Mouse (Mus musculus) cerebellum, postnatal 36 days (tissue): Measurements from ENCODE around the gene Tac1.
"Not testable (repeated sequence)": the region's sequence is repeated elsewhere in the genome, so short reads cannot be mapped to it uniquely, and the experiment has no call there.

Source experiments
- DNase-seq, 2 experiments: peaks; one replicate each; pipeline ENCODE4 v3.0.0; 2021 to 2022; ENCODE audit warnings: mixed read lengths in 2 of 2

Gene Tac1

DNA sequence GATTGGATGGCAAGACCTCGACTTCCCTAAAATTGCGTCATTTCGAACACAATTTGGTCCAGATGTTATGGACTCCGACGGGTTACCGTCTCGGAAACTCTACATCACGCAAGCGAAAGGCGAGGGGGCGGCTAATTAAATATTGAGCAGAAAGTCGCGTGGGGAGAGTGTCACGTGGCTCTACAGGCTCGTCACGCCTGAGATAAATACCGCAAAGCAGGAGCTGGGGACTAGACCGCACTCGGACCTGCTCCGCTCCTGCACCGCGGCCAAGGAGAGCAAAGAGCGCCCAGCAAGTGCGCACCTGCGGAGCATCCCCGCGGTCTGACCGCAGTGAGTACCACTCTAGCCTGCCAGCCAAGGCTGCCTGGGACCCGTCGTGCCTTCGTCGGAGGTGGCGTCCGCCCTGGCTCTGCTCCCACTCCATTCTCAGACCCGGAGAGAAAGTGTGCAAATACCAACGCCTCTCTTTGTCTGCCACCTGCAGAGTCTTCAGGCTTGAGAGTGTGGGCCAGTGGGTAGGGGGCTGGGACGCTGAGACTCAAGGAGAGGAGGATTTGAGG lies at the start of gene Tac1:
Gene Tac1, plus strand, starts transcription at position 51 of the 563 bp plus-strand sequence.
- DNase-seq: peak; percentile 4 to 8

DNA sequence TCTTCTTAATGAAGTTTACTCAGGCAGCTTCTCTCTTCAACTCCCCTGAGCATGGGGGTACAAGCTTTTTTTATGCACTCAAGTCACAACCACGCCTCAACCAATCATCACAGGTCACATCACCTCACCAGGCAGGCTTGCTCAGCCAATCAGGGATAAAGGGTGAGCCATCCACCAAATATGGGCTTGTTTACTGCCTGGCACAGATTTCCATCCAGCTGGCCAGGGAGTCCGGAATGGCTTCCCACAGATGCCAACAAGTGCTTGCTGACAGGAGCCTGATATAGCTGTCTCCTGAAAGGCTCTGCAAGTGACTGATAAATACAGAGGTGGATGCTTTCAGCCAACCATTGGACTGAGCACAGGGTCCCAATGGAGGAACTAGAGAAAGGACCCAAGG lies 11.2 kb upstream of the Tac1 start:
- not testable (repeated sequence) for DNase-seq

DNA sequence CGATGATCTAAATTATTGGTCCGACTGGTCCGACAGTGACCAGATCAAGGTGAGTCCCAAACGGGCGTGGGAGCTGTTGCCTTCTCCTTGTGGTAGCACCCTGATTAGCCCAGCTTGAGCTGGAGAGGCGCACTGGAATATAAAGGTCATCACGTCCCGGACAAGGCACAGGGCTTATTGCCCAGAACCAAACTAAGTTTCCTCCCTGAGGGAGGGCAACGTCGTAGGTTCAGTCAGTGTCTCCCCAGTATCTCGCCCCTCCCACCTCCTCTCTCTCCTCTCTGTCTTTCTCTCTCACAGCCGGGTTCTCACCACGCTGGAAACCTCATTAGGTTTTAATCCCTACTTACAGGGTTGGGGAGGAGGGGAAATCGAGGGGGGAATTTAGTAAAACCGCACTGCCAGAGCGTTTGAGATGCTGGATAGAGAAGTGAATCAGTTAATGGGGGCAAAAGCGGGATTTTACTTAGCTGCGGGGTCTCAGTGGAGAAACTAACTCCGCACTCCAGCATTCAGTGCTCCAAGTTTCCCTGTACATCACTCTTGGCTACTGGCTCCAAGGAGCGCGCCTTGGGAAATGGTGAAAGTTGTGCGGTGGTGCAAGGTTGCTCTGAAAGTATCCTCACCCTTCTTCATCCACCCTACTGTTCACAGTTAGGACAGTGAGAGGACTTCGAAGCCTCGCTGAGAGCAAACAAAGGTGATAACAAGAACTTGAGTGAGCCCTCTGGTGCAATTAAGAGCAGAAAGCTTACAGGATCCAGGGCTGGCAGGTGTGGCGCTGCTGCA lies 1.2 kb downstream of the Tac1 start:
- no peak for DNase-seq

DNA sequence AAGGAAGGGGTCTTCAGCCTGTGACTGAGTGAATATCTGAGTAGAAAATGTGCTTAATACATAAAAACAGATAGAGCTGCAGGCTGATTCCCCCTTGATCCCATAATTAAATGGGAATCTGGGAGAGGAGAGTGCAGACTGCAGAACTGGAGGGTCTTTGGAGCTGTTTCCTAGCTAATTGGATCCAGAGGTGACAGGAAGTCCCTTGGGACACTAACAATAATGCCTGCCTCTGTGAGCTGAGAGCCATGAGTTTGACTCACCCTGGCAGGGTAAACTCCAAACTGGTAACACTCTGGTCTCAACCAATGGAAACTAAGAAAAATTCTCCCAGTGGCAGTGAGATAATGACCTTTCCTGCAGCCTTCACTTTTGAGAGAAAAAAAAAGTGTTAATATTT lies 3.5 kb downstream of the Tac1 start:
- no peak for DNase-seq

GRCm38 (mm10) chr6:7562524-7562923 lies 7.8 kb downstream of the Tac1 start:
- DNase-seq: no peak

GRCm38 (mm10) chr6:7564537-7564936 lies 9.9 kb downstream of the Tac1 start:
- no peak for DNase-seq

GRCm38 (mm10) chr6:7571144-7571543 lies 16.5 kb downstream of the Tac1 start:
- DNase-seq: no peak

- DNase-seq: no peak
Observed at GRCm38 (mm10) chr6:7578031-7578430, 23.4 kb downstream of the Tac1 start.

DNA sequence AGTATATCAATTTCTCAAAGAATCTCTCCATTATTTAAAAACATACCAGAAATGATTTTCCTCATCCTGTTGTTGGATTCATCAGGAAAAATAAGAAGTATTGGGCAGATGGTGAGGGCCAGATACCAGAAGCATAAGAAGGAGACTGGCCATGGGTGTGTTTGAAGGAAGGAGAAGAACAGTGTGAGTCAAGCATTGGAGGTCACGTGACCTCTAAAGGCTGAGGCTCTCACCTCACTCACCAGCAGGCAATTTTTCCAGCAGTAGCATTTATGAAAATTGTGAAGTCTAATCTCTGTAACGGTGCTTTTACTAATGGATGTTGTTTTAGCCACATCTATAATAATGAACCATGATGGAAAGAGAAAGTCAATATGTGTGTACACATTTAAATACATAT lies 39.8 kb downstream of the Tac1 start:
- no peak for DNase-seq

- no peak for DNase-seq
Observed at GRCm38 (mm10) chr6:7598416-7598815, 43.7 kb downstream of the Tac1 start.

DNA sequence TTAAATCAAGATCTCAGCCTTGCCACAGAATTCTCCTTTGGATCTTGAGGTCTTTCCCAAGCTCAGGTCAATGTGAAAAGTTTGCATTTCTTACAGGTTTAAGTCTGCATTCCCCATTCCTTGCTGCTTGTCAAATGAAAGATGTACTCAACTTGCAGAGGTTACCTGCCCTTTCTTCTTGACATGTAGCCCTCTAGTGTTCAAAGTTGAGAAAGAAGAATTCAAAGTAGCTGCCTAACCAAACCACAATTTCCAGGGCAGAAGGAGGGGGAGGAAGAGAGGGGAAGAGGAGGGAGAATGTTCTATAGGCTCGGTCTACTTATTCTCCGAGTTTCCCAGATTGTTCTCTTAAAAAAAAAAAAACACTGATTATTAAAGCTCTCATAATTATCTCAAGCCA lies 45.5 kb downstream of the Tac1 start:
- no peak for DNase-seq

DNA sequence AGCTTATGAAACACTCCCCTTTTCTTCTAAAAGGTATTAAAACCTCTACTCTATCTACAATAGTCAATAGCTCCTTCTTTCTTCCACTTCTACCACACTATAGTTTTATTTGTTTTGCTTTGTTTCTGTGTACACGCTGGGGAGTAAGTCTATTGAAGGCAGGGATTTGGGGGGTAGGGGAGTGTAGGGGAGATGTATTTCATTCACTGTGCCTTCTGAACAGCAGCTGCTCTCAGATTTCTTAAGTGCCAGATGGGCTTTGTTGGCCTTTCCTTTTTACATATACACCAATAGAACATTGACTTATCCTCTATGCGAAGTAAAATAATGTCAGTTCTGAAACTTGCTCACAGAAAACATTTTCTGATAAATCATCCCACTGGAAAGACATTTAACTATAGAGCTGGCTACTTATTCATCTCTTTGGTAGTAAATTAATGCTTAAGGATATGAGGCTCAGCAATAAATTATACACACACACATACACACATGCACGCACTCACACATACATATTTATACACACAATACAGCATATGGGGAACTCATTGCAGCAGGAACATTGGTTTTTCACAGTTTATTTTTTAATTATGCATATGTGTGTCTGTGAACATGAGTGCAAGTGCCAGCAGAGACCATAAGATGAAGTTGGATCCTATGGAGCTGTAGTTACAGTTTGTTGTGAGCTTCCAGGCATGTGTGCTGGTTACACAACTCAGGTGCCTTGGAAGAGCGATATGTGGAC lies 46.8 kb downstream of the Tac1 start:
- DNase-seq: no peak

GRCm38 (mm10) chr6:7613676-7614075 lies 59.0 kb downstream of the Tac1 start:
- not testable (repeated sequence) for DNase-seq
